Mouse (Mus musculus): ENCODE measurements at regions not wholly inside any gene's neighbourhood (a gene's known extent, or its start where the extent isn't known, plus 50 kb on each side); places are given as distances from the start of the nearest gene placed in this dataset.

- DNase-seq (ENCODE audit: low spot score in 2 of 2) = no peak
These were observed 52.6 kb upstream of the Cnih3 start for GRCm38 (mm10) chr1:181299826-181300225.

- DNase-seq (ENCODE audit: low spot score in 2 of 2) = no peak
These were observed 50.3 kb upstream of the Cnih3 start for GRCm38 (mm10) chr1:181302151-181302550.

Measured in frontal cortex, postnatal 36 days (tissue).